Mouse (Mus musculus): ENCODE measurements at regions not wholly inside any gene's neighbourhood (a gene's known extent, or its start where the extent isn't known, plus 50 kb on each side); places are given as distances from the start of the nearest gene placed in this dataset.

DNA sequence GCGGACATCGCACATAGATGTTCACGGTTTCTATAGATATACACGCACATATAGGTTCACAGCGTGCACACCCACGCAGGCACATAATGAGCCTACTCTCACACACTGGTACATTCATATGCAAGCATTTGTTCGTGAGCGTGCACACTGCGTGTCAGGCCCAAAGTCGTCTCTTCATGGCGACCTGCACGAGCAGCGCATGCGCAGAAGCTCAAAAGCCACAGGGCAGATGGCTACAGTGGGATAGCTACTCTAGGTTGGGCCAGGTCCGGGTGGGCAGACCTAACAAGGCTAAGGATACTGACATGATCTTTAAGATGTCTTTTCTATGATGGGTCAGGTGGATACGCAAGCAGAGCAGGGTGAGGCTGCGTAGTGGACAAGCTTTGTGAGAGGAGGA is 63.9 kb downstream of the Sik1 start:
- Histone ChIP-seq H3K4me3 (ENCODE audit: insufficient read depth in 1 of 2, low read depth in 2 of 2, low read length in 2 of 2) (no peak overlapping the region), H3K4me2 (ENCODE audit: low read depth) (no peak overlapping the region), H3K9ac (replicated peaks) (no peak overlapping the region), H3K36me3 (replicated peaks; ENCODE audit: control insufficient read depth, insufficient read depth, low read depth) (no peaks in the 10 kb centered on the region), H3K9me3 (ENCODE audit: control insufficient read depth, low read length) (no peaks in the 10 kb centered on the region), H3K27me3 (ENCODE audit: control insufficient read depth, insufficient read depth, low read length) (no peaks in the 10 kb centered on the region), H3K27ac (no peak overlapping the region), H3K4me1 (replicated peaks; ENCODE audit: control insufficient read depth in 2 of 2, insufficient read depth in 2 of 2, low read length in 1 of 2) (peaks cover 0 to 5% of the 10 kb centered on the region in 2 experiments; a peak in 2 of 4 replicates)
- WGBS (ENCODE audit: insufficient replicate concordance): 84% methylated on average over 17 of the region's 17 CpGs
- ATAC-seq (ENCODE audit: insufficient read depth): no peak
- TF ChIP-seq CTCF (IDR thresholded peaks at IDR 0.05; ENCODE audit: low read depth): no peak
- no peak for TF ChIP-seq EP300 (IDR thresholded peaks at IDR 0.05; ENCODE audit: low read depth)
- DNase-seq (ENCODE audit: low read depth in 3 of 3, low spot score in 3 of 3): no peak

GRCm38 (mm10) chr17:31793040-31793439 is 62.6 kb downstream of the Sik1 start:
- Histone ChIP-seq H3K4me3 (ENCODE audit: insufficient read depth in 1 of 2, low read depth in 2 of 2, low read length in 2 of 2) (no peak overlapping the region), H3K27me3 (ENCODE audit: control insufficient read depth, insufficient read depth, low read length) (no peaks in the 10 kb centered on the region), H3K4me2 (ENCODE audit: low read depth) (no peak overlapping the region), H3K4me1 (replicated peaks; ENCODE audit: control insufficient read depth in 2 of 2, insufficient read depth in 2 of 2, low read length in 1 of 2) (peaks cover 0 to 5% of the 10 kb centered on the region in 2 experiments; a peak in 2 of 4 replicates), H3K9me3 (ENCODE audit: control insufficient read depth, low read length) (no peaks in the 10 kb centered on the region), H3K36me3 (replicated peaks; ENCODE audit: control insufficient read depth, insufficient read depth, low read depth) (no peaks in the 10 kb centered on the region), H3K27ac (no peak overlapping the region), H3K9ac (replicated peaks) (no peak overlapping the region)
- WGBS (ENCODE audit: insufficient replicate concordance): 69% methylated on average over 5 of the region's 5 CpGs
- DNase-seq (ENCODE audit: low read depth in 3 of 3, low spot score in 3 of 3): no peak
- TF ChIP-seq CTCF (IDR thresholded peaks at IDR 0.05; ENCODE audit: low read depth) (no peak), EP300 (IDR thresholded peaks at IDR 0.05; ENCODE audit: low read depth) (no peak)
- no peak for ATAC-seq (ENCODE audit: insufficient read depth)

DNA sequence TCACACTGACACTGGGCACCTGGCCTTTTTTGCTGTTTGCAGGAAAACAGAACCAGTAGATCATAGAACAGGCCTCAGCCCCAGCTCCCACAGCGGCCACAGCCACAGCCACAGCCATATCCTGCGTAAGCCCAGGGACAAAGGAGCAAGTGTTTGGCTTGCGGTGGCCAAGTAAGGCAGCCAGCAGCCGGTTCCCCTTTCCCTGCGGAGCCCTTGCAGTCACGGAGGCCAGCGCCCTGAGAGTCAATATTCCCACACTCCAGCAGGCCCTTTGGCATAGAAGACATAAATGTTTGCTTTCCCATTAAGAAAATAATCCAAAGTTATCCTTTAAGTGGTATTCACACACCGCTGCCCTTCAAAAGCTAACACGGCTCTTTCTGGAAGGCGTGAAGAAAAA is 62.1 kb downstream of the Sik1 start:
- no peaks in the 10 kb centered on the region for H3K9me3 ChIP-seq (ENCODE audit: control insufficient read depth, low read length)
- no peaks in the 10 kb centered on the region for H3K27me3 ChIP-seq (ENCODE audit: control insufficient read depth, insufficient read depth, low read length)
- H3K27ac ChIP-seq: no peak overlapping the region
- TF ChIP-seq EP300 (IDR thresholded peaks at IDR 0.05; ENCODE audit: low read depth) (no peak), CTCF (IDR thresholded peaks at IDR 0.05; ENCODE audit: low read depth) (no peak)
- peaks cover 0 to 5% of the 10 kb centered on the region in 2 experiments; a peak in 2 of 4 replicates for H3K4me1 ChIP-seq (replicated peaks; ENCODE audit: control insufficient read depth in 2 of 2, insufficient read depth in 2 of 2, low read length in 1 of 2)
- ATAC-seq (ENCODE audit: insufficient read depth) (no peak), DNase-seq (ENCODE audit: low read depth in 3 of 3, low spot score in 3 of 3) (no peak)
- no peak overlapping the region for H3K9ac ChIP-seq (replicated peaks)
- no peak overlapping the region for H3K4me2 ChIP-seq (ENCODE audit: low read depth)
- WGBS (ENCODE audit: insufficient replicate concordance): 33% methylated on average over 10 of the region's 10 CpGs
- H3K4me3 ChIP-seq (ENCODE audit: insufficient read depth in 1 of 2, low read depth in 2 of 2, low read length in 2 of 2): no peak overlapping the region
- no peaks in the 10 kb centered on the region for H3K36me3 ChIP-seq (replicated peaks; ENCODE audit: control insufficient read depth, insufficient read depth, low read depth)

DNA sequence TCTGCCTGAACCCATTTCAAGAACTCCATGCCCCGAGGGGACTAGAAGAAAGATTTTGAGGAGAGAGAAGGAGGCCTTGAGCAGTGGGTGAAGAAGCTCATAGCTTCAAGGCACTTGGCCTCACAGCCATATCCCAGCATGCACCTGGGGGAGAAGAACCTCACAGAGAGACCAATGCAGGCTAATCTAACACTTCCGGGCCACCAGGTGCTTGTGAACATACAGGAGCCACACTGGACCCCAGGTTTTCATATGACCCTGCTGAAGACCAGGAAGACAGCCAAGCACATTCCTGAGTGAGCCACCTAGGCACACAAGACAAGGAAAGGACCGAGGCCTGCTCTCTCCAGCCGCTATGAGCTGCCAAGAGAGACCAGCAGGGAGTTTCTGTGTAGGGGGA is 61.6 kb downstream of the Sik1 start:
- WGBS (ENCODE audit: insufficient replicate concordance): 47% methylated on average over 4 of the region's 4 CpGs
- H3K4me2 ChIP-seq (ENCODE audit: low read depth): no peak overlapping the region
- TF ChIP-seq EP300 (IDR thresholded peaks at IDR 0.05; ENCODE audit: low read depth): no peak
- H3K4me3 ChIP-seq (ENCODE audit: insufficient read depth in 1 of 2, low read depth in 2 of 2, low read length in 2 of 2): no peak overlapping the region
- no peak for DNase-seq (ENCODE audit: low read depth in 3 of 3, low spot score in 3 of 3)
- peaks cover 0 to 5% of the 10 kb centered on the region in 2 experiments; a peak in 2 of 4 replicates for H3K4me1 ChIP-seq (replicated peaks; ENCODE audit: control insufficient read depth in 2 of 2, insufficient read depth in 2 of 2, low read length in 1 of 2)
- H3K36me3 ChIP-seq (replicated peaks; ENCODE audit: control insufficient read depth, insufficient read depth, low read depth): no peaks in the 10 kb centered on the region
- H3K9me3 ChIP-seq (ENCODE audit: control insufficient read depth, low read length): no peaks in the 10 kb centered on the region
- no peak overlapping the region for H3K27ac ChIP-seq
- H3K27me3 ChIP-seq (ENCODE audit: control insufficient read depth, insufficient read depth, low read length): no peaks in the 10 kb centered on the region
- no peak overlapping the region for H3K9ac ChIP-seq (replicated peaks)
- no peak for ATAC-seq (ENCODE audit: insufficient read depth)

Data from liver, embryonic 14.5 days (tissue).